Mouse (Mus musculus) midbrain, embryonic 12.5 days (tissue): ENCODE measurements at regions not wholly inside any gene's neighbourhood (a gene's known extent, or its start where the extent isn't known, plus 50 kb on each side); places are given as distances from the start of the nearest gene placed in this dataset. TPM values are rescaled to one million over a fixed set of nuclear protein-coding genes. Genes with fewer than 3 reads are reported as not detected.
A peak's percentile ranks its signal among the peaks of the same experiment; 100 is the strongest.
"Not testable (repeated sequence)": the region's sequence is repeated elsewhere in the genome, so short reads cannot be mapped to it uniquely, and the experiment has no call there.

Source experiments
- ATAC-seq: fragments of 200-750 bp; cut with Nextera tagmentation; 2 replicates; pipeline ENCODE4 v1.8.0; 2017; ENCODE audit warnings: low read depth, moderate TSS enrichment, moderate library complexity; ENCODE audit not compliant: low FRiP score
- H3K27ac ChIP-seq: fragments of 300-500 bp; sonication (generic); replicated peaks from 2 replicates; pipeline ENCODE4 v1.5.1; 2016; ENCODE audit warnings: mild to moderate bottlenecking
- H3K27me3 ChIP-seq: fragments of 300-500 bp; sonication (generic); 2 replicates; pipeline ENCODE4 v1.6.1; 2016; ENCODE audit warnings: mild to moderate bottlenecking
- H3K36me3 ChIP-seq: fragments of 300-500 bp; sonication (generic); 2 replicates; pipeline ENCODE4 v1.6.1; 2016
- H3K4me1 ChIP-seq: fragments of 300-500 bp; sonication (generic); 2 replicates; pipeline ENCODE4 v1.6.1; 2016
- H3K4me2 ChIP-seq: fragments of 300-500 bp; sonication (generic); replicated peaks from 2 replicates; pipeline ENCODE4 v1.6.1; 2016; ENCODE audit warnings: mild to moderate bottlenecking, moderate library complexity
- H3K4me3 ChIP-seq: fragments of 300-500 bp; sonication (generic); 2 replicates; pipeline ENCODE4 v1.5.1; 2016; ENCODE audit warnings: mild to moderate bottlenecking
- H3K9ac ChIP-seq: fragments of 300-500 bp; sonication (generic); replicated peaks from 2 replicates; pipeline ENCODE4 v1.6.1; 2016; ENCODE audit warnings: mild to moderate bottlenecking, moderate library complexity
- H3K9me3 ChIP-seq: fragments of 300-500 bp; sonication (generic); 2 replicates; pipeline ENCODE4 v1.6.1; 2016; ENCODE audit warnings: mild to moderate bottlenecking
- WGBS: fragments of 180-500 bp; shearing (Covaris S2); methylation state at CpG from one replicate; pipeline ENCODE4 v1.1.7; 2016; 5-methylcytosine and 5-hydroxymethylcytosine counted together
- microRNA-seq: library from miRNA; unstranded; fragments of <30 nt; microRNA quantifications from one replicate; pipeline ENCODE4, GENCODE M21; 2017

GRCm38 (mm10) chr3:6427905-6428304 lies 192.3 kb downstream of the 1700008P02Rik start:
- H3K9me3 ChIP-seq: no peaks in the 10 kb centered on the region
- no peak overlapping the region for H3K9ac ChIP-seq
- no peak for ATAC-seq
- H3K27me3 ChIP-seq: no peaks in the 10 kb centered on the region
- no peak overlapping the region for H3K27ac ChIP-seq
- H3K4me2 ChIP-seq: no peak overlapping the region
- 87% methylated on average over 1 of the region's 1 CpGs for WGBS
- no peaks in the 10 kb centered on the region for H3K36me3 ChIP-seq
- H3K4me3 ChIP-seq: no peak overlapping the region
- H3K4me1 ChIP-seq: no peaks in the 10 kb centered on the region

- Histone ChIP-seq H3K27me3 (no peaks in the 10 kb centered on the region), H3K4me1 (no peaks in the 10 kb centered on the region), H3K36me3 (no peaks in the 10 kb centered on the region), H3K27ac (no peak overlapping the region), H3K4me3 (no peak overlapping the region), H3K4me2 (no peak overlapping the region), H3K9ac (no peak overlapping the region), H3K9me3 (no peaks in the 10 kb centered on the region)
- ATAC-seq: no peak
Observed at GRCm38 (mm10) chr3:6400871-6401270, 219.4 kb downstream of the 1700008P02Rik start.

GRCm38 (mm10) chr3:6385669-6386068 lies 234.6 kb downstream of the 1700008P02Rik start:
- Histone ChIP-seq H3K4me1 (no peaks in the 10 kb centered on the region), H3K9me3 (no peaks in the 10 kb centered on the region), H3K27ac (no peak overlapping the region), H3K27me3 (no peaks in the 10 kb centered on the region), H3K36me3 (no peaks in the 10 kb centered on the region), H3K4me3 (no peak overlapping the region), H3K9ac (no peak overlapping the region), H3K4me2 (no peak overlapping the region)
- peak; percentile 54; the same call in 1 of the 2 replicates for ATAC-seq

GRCm38 (mm10) chr3:6382896-6383295 lies 237.3 kb downstream of the 1700008P02Rik start:
- Histone ChIP-seq H3K9me3 (no peaks in the 10 kb centered on the region), H3K4me3 (no peak overlapping the region), H3K4me1 (no peaks in the 10 kb centered on the region), H3K9ac (no peak overlapping the region), H3K36me3 (no peaks in the 10 kb centered on the region), H3K27me3 (no peaks in the 10 kb centered on the region), H3K4me2 (no peak overlapping the region), H3K27ac (no peak overlapping the region)
- ATAC-seq: no peak

GRCm38 (mm10) chr3:6382296-6382695 lies 237.9 kb downstream of the 1700008P02Rik start:
- ATAC-seq: no peak
- H3K27ac ChIP-seq: no peak overlapping the region
- H3K36me3 ChIP-seq: no peaks in the 10 kb centered on the region
- no peak overlapping the region for H3K9ac ChIP-seq
- H3K9me3 ChIP-seq: no peaks in the 10 kb centered on the region
- WGBS: 68% methylated on average over 1 of the region's 1 CpGs
- H3K4me3 ChIP-seq: no peak overlapping the region
- H3K4me2 ChIP-seq: no peak overlapping the region
- no peaks in the 10 kb centered on the region for H3K27me3 ChIP-seq
- H3K4me1 ChIP-seq: no peaks in the 10 kb centered on the region

DNA sequence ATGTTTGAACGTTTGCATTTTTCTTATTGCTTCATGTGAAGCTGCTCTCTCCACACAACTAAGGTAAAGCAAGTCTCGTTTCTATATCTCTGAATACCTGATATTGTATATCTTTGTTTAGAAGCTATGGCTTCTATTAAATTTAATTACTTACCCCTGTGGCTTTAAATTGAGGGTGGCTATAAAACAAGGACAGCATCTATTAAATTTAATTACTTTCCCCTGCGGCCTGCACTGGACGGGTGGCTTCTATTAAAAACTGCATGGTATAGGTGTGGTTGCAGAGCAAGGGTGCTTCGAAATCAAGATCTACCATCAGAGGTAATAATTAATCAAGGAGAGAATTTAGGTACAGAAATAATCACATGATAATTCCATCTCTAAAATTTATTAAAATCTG lies 238.5 kb downstream of the 1700008P02Rik start:
- Histone ChIP-seq H3K27ac (no peak overlapping the region), H3K9me3 (no peaks in the 10 kb centered on the region), H3K36me3 (no peaks in the 10 kb centered on the region), H3K27me3 (no peaks in the 10 kb centered on the region), H3K4me2 (no peak overlapping the region), H3K4me1 (no peaks in the 10 kb centered on the region), H3K9ac (no peak overlapping the region), H3K4me3 (no peak overlapping the region)
- 72% methylated on average over 5 of the region's 5 CpGs for WGBS
- no peak for ATAC-seq

- not testable (repeated sequence) for H3K27me3 ChIP-seq, H3K9ac ChIP-seq, H3K27ac ChIP-seq, H3K9me3 ChIP-seq, H3K4me3 ChIP-seq, H3K4me1 ChIP-seq, ATAC-seq, H3K4me2 ChIP-seq, H3K36me3 ChIP-seq
- WGBS: no CpG with 5 or more reads among the region's 21 CpGs
Observed at GRCm38 (mm10) chr3:6339001-6339400, 281.2 kb downstream of the 1700008P02Rik start.

DNA sequence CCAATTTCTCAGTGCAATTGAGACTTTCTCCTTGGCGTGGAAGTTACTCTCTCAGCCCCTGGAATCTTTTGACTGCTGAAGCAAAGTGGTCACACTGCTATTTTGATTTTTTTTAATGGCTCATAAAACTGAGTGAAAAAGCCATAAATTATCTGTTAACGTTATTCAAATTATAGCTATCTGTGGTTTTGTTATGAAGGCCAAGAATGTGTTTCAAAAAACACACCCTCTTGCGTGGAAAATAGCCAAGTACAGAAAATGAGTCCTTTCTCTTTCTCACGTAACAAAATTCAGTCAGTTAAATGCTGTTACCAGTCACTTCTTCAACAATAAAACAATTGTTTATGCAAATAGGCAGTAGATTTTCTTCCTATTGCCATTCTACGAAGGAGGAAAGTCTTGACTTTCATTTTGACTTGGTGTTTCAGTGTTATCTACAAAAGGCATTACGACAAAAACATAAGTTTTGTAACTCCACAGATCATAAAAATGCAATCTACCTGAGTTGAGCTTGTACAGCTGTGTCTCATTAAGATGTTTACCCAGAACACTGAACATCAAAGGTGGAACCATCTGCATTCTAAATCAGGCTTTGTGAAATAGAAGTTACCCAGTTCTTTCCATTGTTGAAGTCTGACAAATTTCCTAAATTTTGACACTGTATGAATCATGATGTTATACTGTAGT lies 299.3 kb downstream of the 1700008P02Rik start:
- no peak for ATAC-seq
- Histone ChIP-seq H3K27ac (no peak overlapping the region), H3K4me1 (no peaks in the 10 kb centered on the region), H3K27me3 (no peaks in the 10 kb centered on the region), H3K4me2 (no peak overlapping the region), H3K9ac (no peak overlapping the region), H3K4me3 (no peak overlapping the region), H3K36me3 (no peaks in the 10 kb centered on the region), H3K9me3 (no peaks in the 10 kb centered on the region)
- WGBS: 83% methylated on average over 6 of the region's 6 CpGs

DNA sequence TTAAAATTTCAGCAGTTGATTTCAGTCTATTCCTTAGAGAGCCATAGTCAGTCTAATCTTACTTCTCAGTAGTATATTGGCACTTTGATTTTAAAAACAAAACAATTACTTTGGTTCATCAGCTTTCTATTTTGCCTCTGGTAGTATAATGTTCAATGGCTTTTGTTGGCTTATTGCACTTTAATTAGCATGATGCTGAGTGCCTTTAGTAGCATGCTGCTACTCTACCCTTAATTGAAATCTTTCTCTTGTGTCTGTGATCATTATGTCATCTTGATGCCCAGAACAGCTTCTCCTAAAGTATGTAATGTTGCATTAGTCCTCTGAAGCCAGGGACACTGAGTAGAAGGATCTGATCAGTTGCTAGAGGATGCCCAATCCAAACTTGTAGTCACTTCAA lies 330.7 kb downstream of the 1700008P02Rik start:
- Histone ChIP-seq H3K9me3 (no peaks in the 10 kb centered on the region), H3K27me3 (no peaks in the 10 kb centered on the region), H3K4me2 (no peak overlapping the region), H3K36me3 (no peaks in the 10 kb centered on the region), H3K4me1 (no peaks in the 10 kb centered on the region), H3K27ac (no peak overlapping the region), H3K9ac (no peak overlapping the region), H3K4me3 (no peak overlapping the region)
- ATAC-seq: no peak

GRCm38 (mm10) chr3:6280636-6281035 lies 339.6 kb downstream of the 1700008P02Rik start:
- H3K27me3 ChIP-seq: no peaks in the 10 kb centered on the region
- no peaks in the 10 kb centered on the region for H3K9me3 ChIP-seq
- no peak overlapping the region for H3K27ac ChIP-seq
- H3K4me1 ChIP-seq: no peaks in the 10 kb centered on the region
- H3K4me2 ChIP-seq: no peak overlapping the region
- no peaks in the 10 kb centered on the region for H3K36me3 ChIP-seq
- H3K4me3 ChIP-seq: no peak overlapping the region
- ATAC-seq: no peak
- H3K9ac ChIP-seq: no peak overlapping the region

Small RNAs in the stretch of these regions (microRNA-seq; reads per million reads assigned to microRNA genes)
- gene Gm23147: not detected
